Mouse (Mus musculus) bone marrow, adult 2 months (tissue): ENCODE results near the gene Hrh2. TPM values are rescaled to one million over a fixed set of nuclear protein-coding genes. Genes with fewer than 3 reads are reported as not detected.

ENCODE experiments used
- H3K27ac ChIP-seq: fragments of 200-500 bp; 2 replicates; pipeline ENCODE4 v1.5.1; 2012; ENCODE audit warnings: low read depth, mild to moderate bottlenecking, control low read depth, inconsistent platforms, low read length; ENCODE audit not compliant: control insufficient read depth, poor library complexity, insufficient read depth
- H3K4me1 ChIP-seq: fragments of 200-500 bp; 2 replicates; pipeline ENCODE4 v1.6.1; 2011; ENCODE audit warnings: low read length; ENCODE audit not compliant: control insufficient read depth, insufficient read depth
- H3K4me3 ChIP-seq: fragments of 200-500 bp; replicated peaks from 2 replicates; pipeline ENCODE3; 2011; ENCODE audit warnings: mild to moderate bottlenecking, low read depth, low read length, control low read depth; ENCODE audit not compliant: control insufficient read depth
- CTCF ChIP-seq: fragments of 200-500 bp; IDR thresholded peaks from 2 replicates; pipeline ENCODE4 v1.5.1; 2011; ENCODE audit warnings: low read length, control low read depth; ENCODE audit not compliant: control insufficient read depth, insufficient read depth
- POLR2A ChIP-seq: fragments of 200-500 bp; IDR thresholded peaks from 2 replicates; pipeline ENCODE4 v1.6.1; 2011; ENCODE audit warnings: low read depth, mild to moderate bottlenecking, control low read depth, low read length, borderline replicate concordance; ENCODE audit not compliant: control insufficient read depth
- WGBS: fragments of 180-500 bp; shearing (Covaris S2); methylation state at CpG from one replicate; pipeline ENCODE4 v1.1.7; 2018; 5-methylcytosine and 5-hydroxymethylcytosine counted together
- polyA plus RNA-seq: library from polyadenylated mRNA; stranded (reverse); fragments of >200 nt; gene quantifications from 2 replicates; pipeline ENCODE4 v1.2.4, GENCODE M21; 2011; ENCODE audit warnings: low replicate concordance; ENCODE audit not compliant: missing spikeins, insufficient read depth, insufficient read length

Gene Hrh2
- polyA plus RNA-seq, 1 experiment: 4.4 TPM

DNA sequence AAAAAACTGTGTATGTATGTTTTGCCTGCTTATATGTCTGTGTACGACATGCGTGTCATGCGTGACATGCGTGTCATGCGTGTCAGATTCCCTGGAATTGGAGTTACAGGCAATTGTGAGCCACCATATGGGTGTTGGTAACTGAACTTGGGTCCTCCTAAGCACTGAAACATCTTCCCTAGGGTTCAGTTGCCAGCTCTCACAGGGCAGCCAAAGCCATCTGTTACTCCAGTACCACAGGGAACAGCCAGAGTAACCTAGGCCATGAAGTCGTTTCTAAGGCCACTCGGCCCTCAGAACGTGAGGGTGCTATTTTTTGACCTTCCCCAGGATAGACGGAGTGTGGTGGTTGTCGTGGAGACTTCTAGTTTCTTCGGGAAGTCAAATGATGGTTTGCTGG lies 32.2 kb upstream of the Hrh2 start:
- no peak for TF ChIP-seq CTCF
- no peak for TF ChIP-seq POLR2A
- H3K4me3 ChIP-seq: no peak overlapping the region
- no peak overlapping the region for H3K27ac ChIP-seq
- no peaks in the 10 kb centered on the region for H3K4me1 ChIP-seq
- WGBS: 85% methylated on average over 11 of the region's 11 CpGs

DNA sequence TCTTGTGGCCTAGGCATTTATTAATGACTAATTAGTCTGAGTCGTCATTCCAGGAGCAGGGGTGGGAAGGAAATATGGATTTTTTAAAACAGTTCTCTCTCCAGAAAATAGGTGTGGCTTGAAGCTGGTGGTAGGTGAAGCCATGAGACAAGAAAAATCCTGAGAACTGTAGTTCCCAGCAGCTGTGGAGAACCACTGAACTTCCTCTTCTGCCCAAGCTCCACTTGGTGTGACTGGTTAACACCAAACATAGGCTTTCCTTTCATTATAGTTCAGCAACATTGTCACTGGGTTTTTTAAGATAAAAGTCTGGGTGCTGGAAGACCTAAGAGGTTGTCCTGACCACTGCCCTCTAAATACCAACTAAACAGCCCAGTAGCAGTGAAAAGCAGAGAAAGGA lies 31.4 kb upstream of the Hrh2 start:
- 5% methylated on average over 1 of the region's 1 CpGs for WGBS
- no peak overlapping the region for H3K4me3 ChIP-seq
- TF ChIP-seq POLR2A (no peak), CTCF (no peak)
- no peak overlapping the region for H3K27ac ChIP-seq
- H3K4me1 ChIP-seq: no peaks in the 10 kb centered on the region

DNA sequence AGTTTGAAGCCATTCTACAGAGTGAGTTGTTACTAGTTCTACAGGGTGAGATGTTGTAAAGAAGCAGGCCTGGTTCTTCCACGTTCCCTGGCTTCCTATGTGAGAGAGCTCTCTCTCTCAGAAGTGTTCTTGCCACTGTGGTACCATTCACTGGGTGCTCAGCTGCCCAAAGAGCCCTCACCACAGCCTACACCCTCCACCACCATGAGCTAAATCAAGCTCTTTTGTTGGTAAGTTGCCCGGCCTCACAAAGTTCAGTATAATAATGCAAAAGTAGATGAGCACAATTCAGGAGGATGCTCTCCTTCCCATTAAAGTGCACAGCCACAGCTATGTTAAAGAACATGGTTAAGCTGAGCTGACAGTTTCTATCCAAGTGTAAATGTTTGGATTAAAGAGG lies 30.4 kb upstream of the Hrh2 start:
- no peak overlapping the region for H3K27ac ChIP-seq
- no peak overlapping the region for H3K4me3 ChIP-seq
- no peaks in the 10 kb centered on the region for H3K4me1 ChIP-seq
- TF ChIP-seq CTCF (no peak), POLR2A (no peak)
- WGBS: 68% methylated on average over 2 of the region's 2 CpGs

DNA sequence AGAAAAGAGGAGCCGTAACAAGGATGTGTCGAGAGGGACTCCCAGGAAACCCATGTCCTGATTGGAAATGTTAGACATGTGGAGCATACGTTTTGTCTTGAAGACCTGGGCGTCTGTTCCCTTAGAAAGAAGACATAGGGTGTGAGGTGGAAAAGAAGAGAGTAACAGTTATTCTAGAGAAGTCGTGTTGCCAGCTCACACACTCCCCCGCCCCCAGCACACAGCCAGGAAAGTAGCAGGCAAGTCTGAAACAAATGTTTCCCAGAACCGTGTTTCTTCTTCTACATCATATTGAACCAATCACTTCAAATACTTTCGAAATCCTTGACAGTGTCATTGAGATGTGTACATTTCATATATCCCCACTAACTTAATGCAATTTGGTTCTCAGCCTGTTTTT lies 28.6 kb upstream of the Hrh2 start:
- no peaks in the 10 kb centered on the region for H3K4me1 ChIP-seq
- 80% methylated on average over 8 of the region's 8 CpGs for WGBS
- no peak overlapping the region for H3K27ac ChIP-seq
- TF ChIP-seq POLR2A (no peak), CTCF (no peak)
- no peak overlapping the region for H3K4me3 ChIP-seq

DNA sequence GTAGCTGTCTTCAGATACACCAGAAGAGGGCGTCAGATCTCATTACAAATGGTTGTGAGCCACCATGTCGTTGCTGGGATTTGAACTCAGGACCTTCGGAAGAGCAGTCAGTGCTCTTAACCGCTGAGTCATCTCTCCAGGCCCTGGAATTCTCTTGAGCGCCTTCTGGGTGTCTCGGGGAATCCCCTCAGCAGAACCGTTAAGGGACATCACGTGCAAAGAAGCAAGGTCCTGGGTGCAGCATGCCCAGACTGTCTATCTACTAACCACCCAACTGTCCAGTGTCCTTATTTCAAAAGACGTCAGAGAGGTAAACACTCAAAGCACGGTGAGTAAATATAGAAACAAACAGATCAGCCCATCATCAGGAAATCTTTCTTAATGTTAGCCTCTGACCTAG lies 27.5 kb upstream of the Hrh2 start:
- Histone ChIP-seq H3K4me1 (no peaks in the 10 kb centered on the region), H3K27ac (no peak overlapping the region), H3K4me3 (no peak overlapping the region)
- 79% methylated on average over 10 of the region's 10 CpGs for WGBS
- TF ChIP-seq CTCF (no peak), POLR2A (no peak)

DNA sequence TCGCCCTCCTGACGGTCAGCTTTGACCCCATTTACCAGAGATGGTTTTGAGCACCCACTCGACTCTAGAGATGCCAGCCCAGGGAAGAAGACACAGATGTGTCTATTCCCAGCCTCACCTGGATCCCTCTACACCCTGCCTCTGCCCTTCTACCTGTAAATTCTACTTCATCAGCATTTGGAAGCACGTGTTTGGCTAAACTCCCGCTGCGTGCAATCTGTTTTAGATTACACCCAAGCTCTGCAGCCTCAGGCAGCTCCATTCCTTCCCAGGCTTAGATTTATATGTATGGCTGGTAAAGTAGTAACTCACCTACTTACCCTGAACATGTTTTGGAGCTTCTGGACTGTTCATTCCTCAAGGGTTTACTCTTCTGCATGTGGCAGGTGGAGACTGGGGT lies 26.9 kb upstream of the Hrh2 start:
- Histone ChIP-seq H3K4me3 (no peak overlapping the region), H3K4me1 (no peaks in the 10 kb centered on the region), H3K27ac (no peak overlapping the region)
- 77% methylated on average over 6 of the region's 6 CpGs for WGBS
- TF ChIP-seq CTCF: no peak
- no peak for TF ChIP-seq POLR2A

DNA sequence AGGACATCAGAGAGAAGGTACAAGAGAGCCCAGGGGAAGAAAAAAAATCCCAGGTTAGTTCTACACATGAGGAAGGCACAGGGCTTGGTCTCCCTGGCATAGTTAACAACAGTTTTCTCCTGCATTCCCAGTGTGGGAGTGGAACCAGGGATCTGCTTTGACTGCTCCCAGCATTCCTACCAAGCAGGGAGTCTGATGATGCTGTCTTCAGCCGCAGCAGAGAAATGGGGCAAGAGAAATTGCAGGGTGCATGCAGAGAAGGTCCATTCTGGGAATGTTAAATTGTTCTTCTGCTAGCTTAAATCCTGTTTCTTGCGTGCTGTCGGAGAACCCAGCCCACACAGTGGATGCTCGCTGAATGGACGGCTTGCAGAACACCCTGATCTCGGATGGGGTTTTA lies 26.2 kb upstream of the Hrh2 start:
- 91% methylated on average over 6 of the region's 6 CpGs for WGBS
- TF ChIP-seq POLR2A (no peak), CTCF (no peak)
- H3K27ac ChIP-seq: no peak overlapping the region
- H3K4me1 ChIP-seq: no peaks in the 10 kb centered on the region
- no peak overlapping the region for H3K4me3 ChIP-seq

DNA sequence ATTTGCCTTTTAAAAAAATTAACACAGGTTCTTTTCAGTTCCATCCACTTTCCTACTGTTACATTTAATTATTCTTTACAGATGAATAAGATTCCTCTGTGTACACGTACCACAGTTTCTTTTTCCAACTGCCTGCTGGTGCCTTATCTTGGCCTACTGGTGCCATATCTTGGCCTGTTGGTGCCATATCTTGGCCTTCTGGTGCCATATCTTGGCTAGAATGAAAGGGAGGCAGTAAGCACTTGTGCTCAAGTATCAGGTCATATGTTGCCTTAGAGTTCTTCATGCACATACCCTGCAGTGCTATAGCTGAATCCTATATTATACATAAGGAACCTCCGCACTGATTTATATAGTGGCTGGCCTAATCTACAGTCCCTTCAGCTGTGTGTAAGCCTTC lies 24.9 kb upstream of the Hrh2 start:
- no peak overlapping the region for H3K27ac ChIP-seq
- no peak for TF ChIP-seq POLR2A
- no peak for TF ChIP-seq CTCF
- WGBS: 71% methylated on average over 2 of the region's 2 CpGs
- no peaks in the 10 kb centered on the region for H3K4me1 ChIP-seq
- no peak overlapping the region for H3K4me3 ChIP-seq

DNA sequence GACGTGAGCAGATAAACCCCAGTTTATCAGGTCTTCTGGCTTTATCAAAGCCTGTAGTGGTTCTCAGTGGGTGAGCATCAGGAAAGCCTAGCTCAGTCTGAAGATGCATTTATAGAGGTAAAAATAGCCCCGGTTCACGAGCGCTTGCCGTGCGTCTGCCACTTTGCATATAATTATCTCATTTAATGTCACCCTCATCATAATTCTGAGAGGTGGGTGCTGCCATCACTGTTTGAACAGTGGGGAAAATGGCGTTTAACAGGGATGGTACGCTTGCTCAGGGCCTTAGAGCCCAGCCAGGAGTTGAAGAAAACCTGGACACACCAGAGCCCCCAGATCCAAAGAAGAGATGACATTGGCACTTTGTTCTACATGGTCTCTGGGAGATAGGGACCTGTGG lies 23.3 kb upstream of the Hrh2 start:
- Histone ChIP-seq H3K27ac (no peak overlapping the region), H3K4me3 (no peak overlapping the region), H3K4me1 (no peaks in the 10 kb centered on the region)
- no peak for TF ChIP-seq CTCF
- no peak for TF ChIP-seq POLR2A
- 78% methylated on average over 8 of the region's 8 CpGs for WGBS

DNA sequence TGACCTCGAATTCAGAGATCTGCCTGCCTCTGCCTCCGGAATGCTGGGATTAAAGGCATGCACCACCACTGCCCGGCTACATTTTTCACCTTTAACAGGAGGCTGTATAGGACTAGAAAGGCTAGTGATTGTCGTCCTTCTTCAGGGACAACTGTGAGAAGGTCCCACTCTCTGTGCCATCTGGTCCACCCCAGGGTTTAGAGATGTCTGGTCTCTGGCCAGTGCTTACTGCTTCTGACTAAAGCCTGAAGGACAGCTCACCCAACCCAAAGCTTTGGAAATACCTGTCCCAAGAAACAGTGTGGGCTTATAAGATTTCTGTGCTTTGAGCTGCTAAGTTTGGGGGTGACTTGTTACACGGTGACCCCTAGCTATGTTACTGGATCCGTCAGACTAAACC lies 21.6 kb upstream of the Hrh2 start:
- H3K4me3 ChIP-seq: no peak overlapping the region
- 88% methylated on average over 6 of the region's 6 CpGs for WGBS
- TF ChIP-seq CTCF: no peak
- TF ChIP-seq POLR2A: no peak
- H3K27ac ChIP-seq: no peak overlapping the region
- no peaks in the 10 kb centered on the region for H3K4me1 ChIP-seq
